Mouse (Mus musculus) MEL (cell line): ENCODE results near the gene Mfap3. TPM values are rescaled to one million over a fixed set of nuclear protein-coding genes. Genes with fewer than 3 reads are reported as not detected.
A peak's percentile ranks its signal among the peaks of the same experiment; 100 is the strongest.

Experiments
- DNase-seq: peaks from one replicate; pipeline ENCODE4 v3.0.0; 2011; ENCODE audit warnings: low read depth, low spot score
- H3K27ac ChIP-seq: 2 replicates; pipeline ENCODE4 v1.5.1; 2012; ENCODE audit warnings: low read depth, mild to moderate bottlenecking, control low read depth, low read length, moderate library complexity; ENCODE audit not compliant: control insufficient read depth
- H3K27me3 ChIP-seq, 2 experiments: fragments of 150-350 bp in 1 of 2; sonication (generic) in 1 of 2; 2 replicates each; pipeline ENCODE4 v1.6.1; 2012; ENCODE audit warnings: low read length in 2 of 2, mild to moderate bottlenecking in 2 of 2, improper control_type of control experiment in 1 of 2, moderate library complexity in 1 of 2; ENCODE audit not compliant: insufficient read depth in 2 of 2, control insufficient read depth in 1 of 2
- H3K36me3 ChIP-seq, 2 experiments: 2 replicates each; pipeline ENCODE4 v1.6.1; 2012 to 2014; ENCODE audit warnings: low read length in 2 of 2, improper control_type of control experiment in 1 of 2, inconsistent platforms in 1 of 2, mild to moderate bottlenecking in 1 of 2; ENCODE audit not compliant: insufficient read depth in 2 of 2, control insufficient read depth in 1 of 2
- H3K4me1 ChIP-seq, 2 experiments: fragments of 150-350 bp in 1 of 2; sonication (generic) in 1 of 2; 2 replicates each; pipeline ENCODE4 v1.6.1; 2012; ENCODE audit warnings: low read length in 2 of 2, improper control_type of control experiment in 1 of 2, mild to moderate bottlenecking in 1 of 2; ENCODE audit not compliant: insufficient read depth in 2 of 2, control insufficient read depth in 1 of 2
- H3K4me3 ChIP-seq, 2 experiments: fragments of 150-350 bp in 1 of 2; sonication (generic) in 1 of 2; 2 replicates each; pipeline ENCODE4 v1.5.1; 2012; ENCODE audit warnings: low read depth in 2 of 2, low read length in 2 of 2, mild to moderate bottlenecking in 2 of 2, moderate library complexity in 2 of 2, control low read depth in 1 of 2, improper control_type of control experiment in 1 of 2; ENCODE audit not compliant: control insufficient read depth in 1 of 2, insufficient read depth in 1 of 2
- H3K79me2 ChIP-seq: 2 replicates; pipeline ENCODE4 v1.6.1; 2012; ENCODE audit warnings: mild to moderate bottlenecking, low read length, moderate library complexity; ENCODE audit not compliant: control insufficient read depth, poor library complexity, insufficient read depth
- H3K9ac ChIP-seq: 2 replicates; pipeline ENCODE4 v1.6.1; 2012; ENCODE audit warnings: low read depth, mild to moderate bottlenecking, control low read depth, low read length, moderate library complexity; ENCODE audit not compliant: control insufficient read depth, poor library complexity, severe bottlenecking
- H3K9me3 ChIP-seq: fragments of 150-350 bp; sonication (generic); replicated peaks from 2 replicates; pipeline ENCODE4 v1.6.1; 2012; ENCODE audit warnings: mild to moderate bottlenecking, low read length, improper control_type of control experiment, moderate library complexity; ENCODE audit not compliant: insufficient read depth
- CTCF ChIP-seq, 3 experiments: IDR thresholded peaks in 2 of 3; conservative IDR thresholded peaks in 1 of 3; 2 replicates each; pipeline ENCODE4 v1.5.1; 2011 to 2012; ENCODE audit warnings: low read length in 3 of 3, low read depth in 2 of 3, mild to moderate bottlenecking in 2 of 3, improper control_type of control experiment in 1 of 3, inconsistent platforms in 1 of 3, mixed read lengths in 1 of 3, moderate library complexity in 1 of 3; ENCODE audit not compliant: control insufficient read depth in 1 of 3, insufficient read depth in 1 of 3, poor library complexity in 1 of 3, severe bottlenecking in 1 of 3
- GABPA ChIP-seq: IDR thresholded peaks from 2 replicates; pipeline ENCODE4 v1.6.1; 2012; ENCODE audit warnings: low read depth, mild to moderate bottlenecking, inconsistent platforms, low read length, improper control_type of control experiment, moderate library complexity
- GATA1 ChIP-seq: IDR thresholded peaks from 2 replicates; pipeline ENCODE4 v1.6.1; 2011; ENCODE audit warnings: low read depth, low read length, improper control_type of control experiment
- JUND ChIP-seq: IDR thresholded peaks from 2 replicates; pipeline ENCODE4 v1.6.1; 2011; ENCODE audit warnings: low read depth, mild to moderate bottlenecking, improper control_type of control experiment, low read length
- MAFK ChIP-seq: IDR thresholded peaks from 2 replicates; pipeline ENCODE4 v1.6.1; 2011; ENCODE audit warnings: low read depth, mild to moderate bottlenecking, low read length, improper control_type of control experiment, borderline replicate concordance
- MAZ ChIP-seq: IDR thresholded peaks from 2 replicates; pipeline ENCODE4 v1.6.1; 2012; ENCODE audit warnings: low read depth, mild to moderate bottlenecking, inconsistent platforms, low read length, improper control_type of control experiment
- MEF2A ChIP-seq: IDR thresholded peaks from 2 replicates; pipeline ENCODE4 v1.6.1; 2014; ENCODE audit warnings: low read depth, mild to moderate bottlenecking, inconsistent platforms, low read length, improper control_type of control experiment; ENCODE audit not compliant: poor library complexity, insufficient replicate concordance, severe bottlenecking; ENCODE audit errors: extremely low read depth
- MXI1 ChIP-seq: IDR thresholded peaks from 2 replicates; pipeline ENCODE4 v1.6.1; 2011; ENCODE audit warnings: mild to moderate bottlenecking, low read depth, low read length, improper control_type of control experiment
- MYB ChIP-seq: IDR thresholded peaks from 2 replicates; pipeline ENCODE4 v1.6.1; 2011; ENCODE audit warnings: mild to moderate bottlenecking, low read depth, low read length, improper control_type of control experiment
- MYC ChIP-seq: IDR thresholded peaks from 2 replicates; pipeline ENCODE4 v1.6.1; 2011; ENCODE audit warnings: low read depth, mild to moderate bottlenecking, low read length, improper control_type of control experiment, moderate library complexity
- POLR2AphosphoS2 ChIP-seq: IDR thresholded peaks from 2 replicates; pipeline ENCODE4 v1.6.1; 2011; ENCODE audit warnings: low read length, improper control_type of control experiment
- POLR2AphosphoS5 ChIP-seq: IDR thresholded peaks from 2 replicates; pipeline ENCODE4 v1.6.1; 2012; ENCODE audit warnings: low read depth, borderline replicate concordance, mild to moderate bottlenecking, inconsistent platforms, low read length, moderate library complexity, mixed read lengths
- RCOR1 ChIP-seq: IDR thresholded peaks from 2 replicates; pipeline ENCODE4 v1.6.1; 2012; ENCODE audit warnings: low read depth, mild to moderate bottlenecking, inconsistent platforms, low read length, improper control_type of control experiment
- TAL1 ChIP-seq: IDR thresholded peaks from 2 replicates; pipeline ENCODE4 v1.6.1; 2012; ENCODE audit warnings: mild to moderate bottlenecking, inconsistent platforms, low read length, moderate library complexity, mixed read lengths
- UBTF ChIP-seq: IDR thresholded peaks from 2 replicates; pipeline ENCODE4 v1.6.1; 2012; ENCODE audit warnings: low read depth, mild to moderate bottlenecking, inconsistent platforms, low read length, improper control_type of control experiment, moderate library complexity, borderline replicate concordance; ENCODE audit not compliant: insufficient read depth
- USF1 ChIP-seq: IDR thresholded peaks from 2 replicates; pipeline ENCODE4 v1.6.1; 2014; ENCODE audit warnings: low read depth, mild to moderate bottlenecking, inconsistent platforms, low read length, improper control_type of control experiment, moderate library complexity
- USF2 ChIP-seq, 2 experiments: IDR thresholded peaks; 2 replicates each; pipeline ENCODE4 v1.6.1; 2011 to 2012; ENCODE audit warnings: improper control_type of control experiment in 2 of 2, low read length in 2 of 2, borderline replicate concordance in 1 of 2, inconsistent platforms in 1 of 2, low read depth in 1 of 2, mild to moderate bottlenecking in 1 of 2; ENCODE audit not compliant: insufficient read depth in 1 of 2
- ZC3H11A ChIP-seq: IDR thresholded peaks from 2 replicates; pipeline ENCODE4 v1.6.1; 2012; ENCODE audit warnings: low read depth, mild to moderate bottlenecking, inconsistent platforms, low read length, improper control_type of control experiment
- polyA plus RNA-seq, 2 experiments: library from polyadenylated mRNA; stranded (reverse) in 1 of 2; unstranded in 1 of 2; fragments of >175 nt in 1 of 2; fragments of >200 nt in 1 of 2; gene quantifications; 2 replicates each; pipeline versions ENCODE4 v1.2.1 to v1.2.4; 2012; ENCODE audit warnings: low replicate concordance in 2 of 2, low read depth in 1 of 2; ENCODE audit not compliant: insufficient read length in 2 of 2, insufficient read depth in 1 of 2, missing spikeins in 1 of 2
- total RNA-seq: library from RNA; depleted of rRNA; stranded (reverse); fragments of 300-350 nt; gene quantifications from 2 replicates; pipeline ENCODE4 v1.2.3, GENCODE M21; 2012

Gene Mfap3
- total and polyA plus RNA-seq, 3 experiments: 21.2 to 22.7 TPM; not detected in 1

DNA sequence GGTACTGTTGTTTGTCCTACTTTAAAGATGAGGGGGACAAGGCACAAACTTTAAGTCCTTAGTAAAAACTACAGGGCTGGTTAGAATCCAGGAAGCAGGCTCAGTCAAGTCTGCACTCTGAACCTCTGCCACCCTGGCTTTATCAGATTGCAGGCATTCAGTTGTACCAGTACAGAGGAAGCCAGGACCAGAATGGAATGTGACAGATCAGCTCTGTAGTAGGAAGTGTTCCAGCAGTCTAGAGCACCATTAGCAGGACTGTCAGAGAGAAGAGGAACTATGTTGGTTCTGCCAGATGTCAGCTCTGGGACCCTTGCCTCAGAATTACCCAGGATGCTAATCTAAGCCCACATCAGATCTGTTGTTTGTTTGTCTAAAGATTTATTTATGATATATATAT, 6.1 kb downstream of the Mfap3 start:
- no peak overlapping the region for H3K4me3 ChIP-seq
- peaks cover 2 to 10% of the 10 kb centered on the region in 2 experiments for H3K36me3 ChIP-seq
- H3K27me3 ChIP-seq: no peaks in the 10 kb centered on the region
- peak; percentile 59 for DNase-seq
- no peaks in the 10 kb centered on the region for H3K9me3 ChIP-seq
- H3K79me2 ChIP-seq: peaks cover 17% of the 10 kb centered on the region; the same call in 1 of the 2 replicates
- no peak for TF ChIP-seq MYB
- TF ChIP-seq MXI1: no peak; the same call in 1 of the 2 replicates
- 0 out of 2 replicates have a peak, but pooled peaks have one; percentile 15 for TF ChIP-seq RCOR1
- no peak for TF ChIP-seq MAZ
- TF ChIP-seq MEF2A: no peak
- TF ChIP-seq UBTF: no peak
- no peak for TF ChIP-seq USF2 (IDR thresholded peaks at IDR 0.05; ENCODE audit: borderline replicate concordance in 1 of 2, insufficient read depth in 1 of 2, low read depth in 1 of 2, low read length in 2 of 2)
- TF ChIP-seq ZC3H11A: no peak
- no peak for TF ChIP-seq JUND
- no peak for TF ChIP-seq GABPA
- TF ChIP-seq GATA1: peak; percentile 69
- no peak for TF ChIP-seq USF1
- no peak for TF ChIP-seq POLR2AphosphoS2
- TF ChIP-seq CTCF (IDR thresholded peaks at IDR 0.05 in 2 of 3, conservative IDR thresholded peaks at IDR 0.05 in 1 of 3; ENCODE audit: control insufficient read depth in 1 of 3, insufficient read depth in 1 of 3, low read depth in 2 of 3, low read length in 3 of 3, poor library complexity in 1 of 3, severe bottlenecking in 1 of 3): no peak
- TF ChIP-seq POLR2AphosphoS5: no peak
- no peak for TF ChIP-seq MYC
- no peak overlapping the region for H3K9ac ChIP-seq
- H3K27ac ChIP-seq: no peak overlapping the region
- H3K4me1 ChIP-seq: peaks cover 0 to 6% of the 10 kb centered on the region in 2 experiments; a peak in 3 of 4 replicates

DNA sequence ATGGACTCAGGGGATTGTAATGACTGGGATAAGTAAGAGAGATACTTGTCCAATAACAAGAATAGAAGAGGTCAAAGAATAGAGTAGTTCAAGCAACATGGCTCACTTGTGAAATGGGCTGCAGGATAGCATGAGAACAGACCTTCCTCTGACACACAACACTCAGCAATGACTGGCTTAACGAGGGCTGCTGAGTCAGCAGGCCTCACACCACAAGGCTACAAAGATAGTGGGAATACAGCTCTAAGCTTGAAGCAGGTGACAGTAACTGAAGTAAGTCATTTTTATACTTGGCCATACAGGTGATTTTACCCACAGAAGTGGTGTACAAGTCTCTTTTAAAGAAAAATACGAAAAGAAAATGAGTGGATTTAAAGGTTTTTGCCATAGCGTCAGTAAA, 7.4 kb downstream of the Mfap3 start:
- Histone ChIP-seq H3K4me3 (no peak overlapping the region), H3K27me3 (no peaks in the 10 kb centered on the region), H3K79me2 (peaks cover 11% of the 10 kb centered on the region; the same call in 1 of the 2 replicates), H3K27ac (no peak overlapping the region), H3K9me3 (no peaks in the 10 kb centered on the region), H3K9ac (no peak overlapping the region), H3K4me1 (peaks cover 0 to 6% of the 10 kb centered on the region in 2 experiments; a peak in 3 of 4 replicates), H3K36me3 (peaks cover 2 to 6% of the 10 kb centered on the region in 2 experiments)
- DNase-seq: no peak
- TF ChIP-seq TAL1 (no peak), MAFK (peak; percentile 85)
